Mouse (Mus musculus) midbrain, embryonic 11.5 days (tissue): ENCODE data around the gene Fastkd5. TPM values are rescaled to one million over a fixed set of nuclear protein-coding genes. Genes with fewer than 3 reads are reported as not detected.
A peak's percentile ranks its signal among the peaks of the same experiment; 100 is the strongest.
"Not testable (repeated sequence)": the region's sequence is repeated elsewhere in the genome, so short reads cannot be mapped to it uniquely, and the experiment has no call there.

Experiments used
- ATAC-seq: fragments of 200-750 bp; cut with Nextera tagmentation; 2 replicates; pipeline ENCODE4 v1.8.0; 2017; ENCODE audit warnings: moderate TSS enrichment, moderate library complexity; ENCODE audit not compliant: low FRiP score
- DNase-seq: peaks from one replicate; pipeline ENCODE4 v3.0.0; 2015; ENCODE audit warnings: low spot score; ENCODE audit errors: missing footprints
- H3K27ac ChIP-seq: fragments of 300-500 bp; sonication (generic); 2 replicates; pipeline ENCODE4 v1.5.1; 2014; ENCODE audit warnings: low read depth, low read length
- H3K27me3 ChIP-seq: fragments of 300-500 bp; sonication (generic); 2 replicates; pipeline ENCODE4 v1.6.1; 2014; ENCODE audit warnings: mild to moderate bottlenecking, low read length, moderate library complexity, mixed read lengths; ENCODE audit not compliant: control insufficient read depth, insufficient read depth
- H3K36me3 ChIP-seq: fragments of 300-500 bp; sonication (generic); 2 replicates; pipeline ENCODE4 v1.6.1; 2014; ENCODE audit warnings: mild to moderate bottlenecking, low read length, moderate library complexity, mixed read lengths; ENCODE audit not compliant: control insufficient read depth, insufficient read depth
- H3K4me1 ChIP-seq: fragments of 300-500 bp; sonication (generic); 2 replicates; pipeline ENCODE4 v1.6.1; 2014; ENCODE audit warnings: low read length; ENCODE audit not compliant: control insufficient read depth, insufficient read depth
- H3K4me2 ChIP-seq: fragments of 300-500 bp; sonication (generic); 2 replicates; pipeline ENCODE4 v1.6.1; 2014; ENCODE audit warnings: mild to moderate bottlenecking, moderate library complexity
- H3K4me3 ChIP-seq: fragments of 300-500 bp; sonication (generic); 2 replicates; pipeline ENCODE4 v1.5.1; 2014; ENCODE audit warnings: low read depth, low read length
- H3K9ac ChIP-seq: fragments of 300-500 bp; sonication (generic); 2 replicates; pipeline ENCODE4 v1.6.1; 2014; ENCODE audit warnings: low read length
- H3K9me3 ChIP-seq: fragments of 300-500 bp; sonication (generic); 2 replicates; pipeline ENCODE4 v1.6.1; 2016; ENCODE audit warnings: low read length; ENCODE audit not compliant: control insufficient read depth
- WGBS: fragments of 180-500 bp; shearing (Covaris S2); extraction: QIAGEN DNeasy Blood & Tissue Kit; methylation state at CpG from one replicate; pipeline ENCODE4 v1.1.7; 2014; 5-methylcytosine and 5-hydroxymethylcytosine counted together
- polyA plus RNA-seq: library from polyadenylated mRNA; unstranded; fragments of >200 nt; fragmentation: Nextera tagmentation; extraction: Ambion mirVana; gene quantifications from 2 replicates; pipeline ENCODE4 v1.2.1, GENCODE M21; 2014

Gene Fastkd5
- polyA plus RNA-seq, 1 experiment from 2014 or later = 19.7 TPM

DNA sequence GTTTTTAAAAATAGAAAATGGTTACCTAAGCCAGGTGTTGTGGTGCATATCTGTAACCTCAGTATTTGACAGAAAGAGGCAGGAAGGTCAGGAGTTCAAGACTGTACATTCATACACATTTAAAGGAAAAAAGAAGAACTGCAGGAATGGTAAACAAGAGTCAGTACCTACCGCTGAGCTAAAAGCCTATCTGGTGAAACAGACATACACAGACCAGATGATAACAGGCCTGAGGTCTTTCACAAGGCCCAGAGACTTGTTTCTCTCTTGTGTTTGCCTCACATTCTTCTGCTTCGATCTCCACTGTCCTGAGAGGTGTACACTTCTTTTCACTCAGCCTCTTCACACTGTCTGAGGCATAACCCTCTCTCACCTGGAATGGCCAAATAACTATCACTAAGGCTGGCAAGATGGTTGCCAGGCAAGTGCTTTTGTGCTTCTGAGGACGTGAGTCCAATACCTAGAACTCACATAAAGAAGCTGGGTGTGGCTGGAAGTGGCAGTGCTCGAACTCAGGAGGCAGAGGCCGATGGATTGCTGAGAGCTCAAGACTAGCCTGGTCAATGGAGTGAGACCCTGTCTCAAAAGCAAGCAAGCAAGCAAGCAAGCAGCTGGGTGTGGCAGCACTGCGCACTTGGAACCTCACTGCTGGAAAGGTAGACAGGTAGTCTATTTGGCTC, 26.0 kb upstream of the Fastkd5 start:
- DNase-seq (no peak), ATAC-seq (no peak)
- no peak overlapping the region for H3K4me2 ChIP-seq
- no peaks in the 10 kb centered on the region for H3K9me3 ChIP-seq
- no peak overlapping the region for H3K9ac ChIP-seq
- peaks cover 10% of the 10 kb centered on the region; the same call in 1 of the 2 replicates for H3K36me3 ChIP-seq
- WGBS = 90% methylated on average over 6 of the region's 6 CpGs
- H3K4me1 ChIP-seq = no peaks in the 10 kb centered on the region
- H3K4me3 ChIP-seq = no peak overlapping the region
- no peak overlapping the region for H3K27ac ChIP-seq
- H3K27me3 ChIP-seq = no peaks in the 10 kb centered on the region

DNA sequence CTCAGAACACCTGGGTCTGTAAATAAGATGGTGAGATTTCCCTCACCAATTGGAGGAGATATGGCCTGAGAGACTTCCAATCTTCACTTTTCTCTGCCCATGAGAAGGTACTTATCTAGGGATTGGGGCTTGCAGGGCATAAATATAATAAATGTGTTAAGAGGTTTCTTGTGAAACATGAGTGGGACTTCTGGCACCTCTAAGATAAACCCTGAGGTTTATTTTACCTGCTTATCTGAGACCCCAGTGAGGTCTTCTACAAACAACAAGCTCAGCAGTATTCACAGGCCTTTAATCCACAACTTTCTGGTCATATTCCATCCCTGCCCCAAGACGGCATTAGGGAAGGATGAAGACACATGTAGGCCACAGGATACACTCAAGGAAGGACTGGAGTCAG, 23.9 kb upstream of the Fastkd5 start:
- 79% methylated on average over 1 of the region's 1 CpGs for WGBS
- H3K9ac ChIP-seq = no peak overlapping the region
- H3K27me3 ChIP-seq = no peaks in the 10 kb centered on the region
- peaks cover 10% of the 10 kb centered on the region; the same call in 1 of the 2 replicates for H3K36me3 ChIP-seq
- peak; percentile 77 for DNase-seq
- H3K4me3 ChIP-seq = no peak overlapping the region
- H3K4me2 ChIP-seq = no peak overlapping the region
- H3K27ac ChIP-seq = no peak overlapping the region
- H3K4me1 ChIP-seq = no peaks in the 10 kb centered on the region
- H3K9me3 ChIP-seq = no peaks in the 10 kb centered on the region
- no peak for ATAC-seq

DNA sequence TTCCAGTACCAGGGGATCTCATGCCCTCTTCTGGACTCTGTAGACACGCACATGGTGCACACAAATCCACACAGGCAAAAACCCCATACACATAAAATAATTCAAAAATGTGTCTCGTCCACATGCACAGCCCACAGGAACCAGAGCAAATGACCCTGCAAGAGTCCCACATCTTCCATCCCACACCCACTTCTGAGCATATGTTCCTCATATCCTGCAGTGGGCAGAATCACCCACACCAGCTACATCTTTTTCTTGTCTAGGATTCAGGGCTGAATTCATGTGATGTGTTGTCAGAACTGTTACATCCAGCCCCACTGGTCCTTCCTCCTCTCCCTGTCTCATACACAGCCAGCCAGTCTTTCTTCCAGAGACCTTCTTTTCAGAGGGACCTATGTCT, 23.5 kb upstream of the Fastkd5 start:
- Histone ChIP-seq H3K4me2 (no peak overlapping the region), H3K4me3 (no peak overlapping the region), H3K4me1 (no peaks in the 10 kb centered on the region), H3K27ac (no peak overlapping the region), H3K36me3 (peaks cover 7% of the 10 kb centered on the region; the same call in 1 of the 2 replicates), H3K27me3 (no peaks in the 10 kb centered on the region), H3K9ac (no peak overlapping the region), H3K9me3 (no peaks in the 10 kb centered on the region)
- WGBS = 90% methylated on average over 2 of the region's 2 CpGs
- DNase-seq (no peak), ATAC-seq (no peak)

DNA sequence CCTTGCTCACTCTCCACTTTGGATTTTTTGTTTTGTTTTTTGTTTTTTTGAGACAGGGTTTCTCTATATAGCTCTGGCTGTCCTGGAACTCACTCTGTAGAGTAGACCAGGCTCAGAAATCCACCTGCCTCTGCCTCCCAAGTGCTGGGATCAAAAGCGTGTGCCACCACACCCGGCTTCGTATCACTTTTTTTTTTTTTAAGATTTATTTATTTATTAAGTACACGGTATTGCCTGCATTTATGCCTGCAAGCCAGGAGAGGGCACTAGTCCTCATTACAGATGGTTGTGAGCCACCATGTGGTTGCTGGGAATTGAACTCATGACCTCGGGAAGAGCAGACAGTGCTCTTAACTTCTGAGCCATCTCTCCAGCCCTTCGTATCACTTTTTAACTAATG, 19.2 kb upstream of the Fastkd5 start:
- 83% methylated on average over 6 of the region's 6 CpGs for WGBS
- ATAC-seq, DNase-seq, H3K4me3 ChIP-seq, H3K4me1 ChIP-seq, H3K27me3 ChIP-seq, H3K9ac ChIP-seq, H3K9me3 ChIP-seq, H3K36me3 ChIP-seq, H3K4me2 ChIP-seq, H3K27ac ChIP-seq: not testable (repeated sequence)

GRCm38 (mm10) chr2:130645198-130645597, 15.4 kb upstream of the Fastkd5 start:
- Histone ChIP-seq H3K9ac (no peak overlapping the region), H3K9me3 (no peaks in the 10 kb centered on the region), H3K4me2 (no peak overlapping the region), H3K36me3 (no peaks in the 10 kb centered on the region), H3K27me3 (no peaks in the 10 kb centered on the region), H3K4me3 (no peak overlapping the region), H3K27ac (no peak overlapping the region), H3K4me1 (peaks cover 4% of the 10 kb centered on the region; the same call in 1 of the 2 replicates)
- no peak for DNase-seq
- 87% methylated on average over 4 of the region's 4 CpGs for WGBS
- no peak for ATAC-seq

GRCm38 (mm10) chr2:130642684-130643369, 13.0 kb upstream of the Fastkd5 start, which contains the start of gene Lzts3:
Gene Lzts3, minus strand, starts transcription at chr2:130642803.
- Histone ChIP-seq H3K4me3 (peak within 1 kb of the TSS; percentile 60), H3K27me3 (peaks cover 12% of the 10 kb centered on the region), H3K36me3 (no peaks in the 10 kb centered on the region), H3K27ac (no peak within 1 kb of the TSS), H3K9me3 (no peaks in the 10 kb centered on the region), H3K9ac (peak within 1 kb of the TSS; percentile 69), H3K4me1 (peaks cover 4% of the 10 kb centered on the region; the same call in 1 of the 2 replicates), H3K4me2 (peak within 1 kb of the TSS; percentile 83)
- 4% methylated on average over 34 of the region's 40 CpGs for WGBS
- peak; percentile 99 for DNase-seq
- peak; percentile 97 for ATAC-seq

DNA sequence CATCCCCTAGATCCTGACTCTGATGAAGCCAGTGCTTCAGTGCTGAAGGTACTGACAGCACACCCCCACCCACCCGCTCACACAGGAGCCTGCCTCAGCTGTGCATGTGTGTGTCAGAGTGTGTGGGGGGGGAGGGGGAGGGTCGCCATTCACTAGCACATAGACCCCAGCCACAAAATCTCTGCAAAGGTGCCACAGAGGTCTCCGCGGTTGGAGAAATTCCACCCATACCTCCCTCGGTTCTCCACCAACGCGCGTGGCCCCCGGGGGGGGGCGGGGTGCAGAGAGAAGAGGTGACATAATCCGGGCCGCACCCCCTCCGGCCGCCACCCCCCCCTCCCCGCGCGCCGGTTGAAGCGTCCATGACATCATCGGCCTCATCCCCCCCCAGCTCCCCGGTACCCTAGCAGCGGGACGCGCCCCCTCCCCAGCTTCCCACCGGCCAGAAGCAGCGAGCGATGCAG, 12.4 kb upstream of the Fastkd5 start:
- Histone ChIP-seq H3K27me3 (peaks cover 18% of the 10 kb centered on the region), H3K9ac (peak overlapping the region; percentile 69), H3K9me3 (no peaks in the 10 kb centered on the region), H3K36me3 (no peaks in the 10 kb centered on the region), H3K4me3 (peak overlapping the region; percentile 60), H3K4me1 (peaks cover 4% of the 10 kb centered on the region; the same call in 1 of the 2 replicates), H3K4me2 (peak overlapping the region; percentile 83), H3K27ac (no peak overlapping the region)
- DNase-seq = no peak
- WGBS = 1% methylated on average over 16 of the region's 27 CpGs
- peak; percentile 63 for ATAC-seq

DNA sequence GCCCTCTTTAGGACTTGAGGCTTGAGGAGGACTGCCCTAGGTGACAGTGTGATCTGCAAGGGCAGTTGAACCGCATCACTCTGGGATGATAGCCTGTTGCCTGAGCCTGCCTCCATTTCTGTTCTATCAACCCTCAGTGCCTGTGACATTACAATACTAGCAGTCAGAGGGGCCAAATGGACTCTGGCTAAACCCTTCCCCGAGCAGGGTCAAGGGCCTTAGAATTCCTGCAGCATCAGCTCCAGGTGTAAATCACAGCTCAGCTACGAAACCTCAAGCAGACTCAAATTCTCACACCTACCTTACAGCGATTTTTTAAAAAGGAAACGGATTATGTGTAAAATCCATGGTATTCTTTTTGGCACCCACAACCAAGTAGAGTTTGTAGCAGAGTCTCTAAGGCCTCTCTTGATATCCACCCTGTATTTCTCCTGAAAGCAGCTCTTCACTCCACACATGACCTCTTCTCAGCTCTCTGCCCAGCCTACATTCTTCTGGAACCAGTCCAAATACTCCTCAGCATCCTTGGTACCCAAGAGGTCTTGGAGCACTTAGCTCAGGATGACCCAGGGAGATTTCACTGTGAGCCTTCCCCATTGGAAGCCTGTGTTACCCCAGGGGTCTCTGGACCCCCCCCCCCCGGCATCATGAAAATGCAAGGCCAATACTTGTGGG, 11.7 kb upstream of the Fastkd5 start:
- Histone ChIP-seq H3K4me3 (peak overlapping the region; percentile 60; the same call in 1 of the 2 replicates), H3K27me3 (peaks cover 26% of the 10 kb centered on the region), H3K4me2 (peak overlapping the region; percentile 83; the same call in 1 of the 2 replicates), H3K9me3 (no peaks in the 10 kb centered on the region), H3K36me3 (no peaks in the 10 kb centered on the region), H3K4me1 (peaks cover 4% of the 10 kb centered on the region; the same call in 1 of the 2 replicates), H3K9ac (no peak overlapping the region), H3K27ac (no peak overlapping the region)
- WGBS = 81% methylated on average over 6 of the region's 6 CpGs
- DNase-seq = no peak
- ATAC-seq = peak; percentile 3; the same call in 1 of the 2 replicates
